Mouse (Mus musculus): ENCODE results near the gene Pak1. TPM values are rescaled to one million over a fixed set of nuclear protein-coding genes. Genes with fewer than 3 reads are reported as not detected.

Gene Pak1
- polyA plus RNA-seq, 1 experiment from 2014 or later, result 31.8 TPM

GRCm38 (mm10) chr7:97765181-97765962, 23.0 kb upstream of the Pak1 start:
- Histone ChIP-seq H3K27ac (no peak overlapping the region), H3K4me1 (0 out of 2 replicates have a peak, but pooled peaks cover 2% of the 10 kb centered on the region), H3K4me2 (no peak overlapping the region), H3K9me3 (no peaks in the 10 kb centered on the region), H3K36me3 (no peaks in the 10 kb centered on the region), H3K27me3 (no peaks in the 10 kb centered on the region), H3K9ac (no peak overlapping the region), H3K4me3 (no peak overlapping the region)
- ATAC-seq (ENCODE audit: insufficient number of reproducible peaks, insufficient read depth, low FRiP score, low TSS enrichment, low read depth), result no peak
- WGBS, result 86% methylated on average over 21 of the region's 21 CpGs

GRCm38 (mm10) chr7:97765963-97766347, 22.4 kb upstream of the Pak1 start:
- no peak overlapping the region for H3K4me3 ChIP-seq
- 80% methylated on average over 5 of the region's 5 CpGs for whole genome bisulfite sequencing

DNA sequence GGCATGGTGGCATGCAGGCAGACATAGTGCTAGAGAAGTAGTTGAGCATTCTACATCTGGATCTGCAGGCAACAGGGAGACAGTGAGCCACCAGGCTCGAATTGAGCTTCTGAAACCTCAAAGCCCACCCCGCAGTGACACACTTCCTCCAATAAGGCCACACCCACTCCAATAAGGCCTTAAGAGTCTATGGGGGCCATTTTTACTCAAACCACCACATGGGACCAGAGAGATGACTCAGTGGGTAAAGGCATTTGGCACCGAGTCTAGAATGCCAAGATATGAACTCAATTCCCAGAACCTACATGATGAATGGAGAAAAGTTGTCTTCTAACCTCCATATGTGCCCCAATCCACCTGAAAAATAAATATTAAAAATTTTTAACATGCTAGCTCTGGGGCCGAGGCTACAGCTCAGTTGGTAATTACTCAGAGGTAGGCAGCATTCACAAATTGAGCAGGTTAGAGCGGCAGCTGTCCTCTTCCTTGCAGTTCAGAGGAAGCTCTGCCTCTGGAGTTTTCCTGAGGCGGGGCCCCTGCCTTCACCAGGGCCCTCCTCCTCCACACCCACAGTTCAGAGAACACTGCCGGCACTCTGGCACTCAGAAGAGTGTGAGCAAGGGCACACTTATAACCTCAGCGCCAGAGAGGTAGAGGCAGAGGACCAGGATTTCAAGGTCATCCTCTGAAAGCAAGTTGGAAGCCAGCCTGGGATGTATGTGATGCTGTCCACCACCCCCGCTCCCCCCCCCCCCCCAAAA, 21.8 kb upstream of the Pak1 start:
- Histone ChIP-seq H3K4me2 (no peak overlapping the region), H3K9ac (no peak overlapping the region), H3K4me3 (no peak overlapping the region), H3K9me3 (no peaks in the 10 kb centered on the region), H3K36me3 (no peaks in the 10 kb centered on the region), H3K4me1 (0 out of 2 replicates have a peak, but pooled peaks cover 2% of the 10 kb centered on the region), H3K27me3 (no peaks in the 10 kb centered on the region), H3K27ac (no peak overlapping the region)
- ATAC-seq (ENCODE audit: insufficient number of reproducible peaks, insufficient read depth, low FRiP score, low TSS enrichment, low read depth), result no peak
- WGBS, result 78% methylated on average over 9 of the region's 9 CpGs

More at GRCm38 (mm10) chr7:97765963-97766347, 22.4 kb upstream of the Pak1 start:
- H3K4me2 ChIP-seq, result no peak overlapping the region
- 0 out of 2 replicates have a peak, but pooled peaks cover 2% of the 10 kb centered on the region for H3K4me1 ChIP-seq
- no peak overlapping the region for H3K9ac ChIP-seq
- no peaks in the 10 kb centered on the region for H3K9me3 ChIP-seq
- no peak for ATAC-seq (ENCODE audit: insufficient number of reproducible peaks, insufficient read depth, low FRiP score, low TSS enrichment, low read depth)
- no peaks in the 10 kb centered on the region for H3K27me3 ChIP-seq
- H3K36me3 ChIP-seq, result no peaks in the 10 kb centered on the region
- H3K27ac ChIP-seq, result no peak overlapping the region

DNA sequence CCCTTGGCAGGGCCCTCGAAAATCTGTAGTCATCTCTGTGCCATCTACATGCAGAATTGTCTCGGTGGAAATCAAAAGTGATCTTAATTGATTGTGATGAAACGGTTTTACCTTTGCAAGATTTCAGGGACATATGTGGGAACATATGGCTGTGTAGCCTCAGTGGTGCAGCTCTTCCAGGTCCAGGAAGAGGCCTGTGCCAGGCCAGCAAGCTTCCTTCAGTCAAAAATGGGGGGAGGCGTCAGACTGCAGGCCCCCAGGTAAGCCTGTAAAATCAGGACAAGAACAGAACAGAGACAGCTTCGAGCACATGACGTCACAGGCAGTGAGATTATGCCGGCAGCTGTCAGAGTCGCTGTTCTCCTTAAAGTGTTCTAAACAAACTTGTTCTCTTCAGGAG, 20.5 kb upstream of the Pak1 start:
- no peaks in the 10 kb centered on the region for H3K27me3 ChIP-seq
- H3K4me1 ChIP-seq, result no peaks in the 10 kb centered on the region
- no peaks in the 10 kb centered on the region for H3K36me3 ChIP-seq
- no peak overlapping the region for H3K4me3 ChIP-seq
- H3K9me3 ChIP-seq, result no peaks in the 10 kb centered on the region
- H3K9ac ChIP-seq, result no peak overlapping the region
- 75% methylated on average over 8 of the region's 8 CpGs for WGBS
- ATAC-seq (ENCODE audit: insufficient number of reproducible peaks, insufficient read depth, low FRiP score, low TSS enrichment, low read depth), result no peak
- no peak overlapping the region for H3K4me2 ChIP-seq
- H3K27ac ChIP-seq, result no peak overlapping the region

GRCm38 (mm10) chr7:97769020-97769419, 19.3 kb upstream of the Pak1 start:
- Histone ChIP-seq H3K27me3 (no peaks in the 10 kb centered on the region), H3K9me3 (no peaks in the 10 kb centered on the region), H3K36me3 (no peaks in the 10 kb centered on the region), H3K4me2 (no peak overlapping the region), H3K4me3 (no peak overlapping the region), H3K4me1 (no peaks in the 10 kb centered on the region), H3K9ac (no peak overlapping the region), H3K27ac (no peak overlapping the region)
- ATAC-seq (ENCODE audit: insufficient number of reproducible peaks, insufficient read depth, low FRiP score, low TSS enrichment, low read depth), result no peak
- WGBS, result 72% methylated on average over 4 of the region's 4 CpGs

DNA sequence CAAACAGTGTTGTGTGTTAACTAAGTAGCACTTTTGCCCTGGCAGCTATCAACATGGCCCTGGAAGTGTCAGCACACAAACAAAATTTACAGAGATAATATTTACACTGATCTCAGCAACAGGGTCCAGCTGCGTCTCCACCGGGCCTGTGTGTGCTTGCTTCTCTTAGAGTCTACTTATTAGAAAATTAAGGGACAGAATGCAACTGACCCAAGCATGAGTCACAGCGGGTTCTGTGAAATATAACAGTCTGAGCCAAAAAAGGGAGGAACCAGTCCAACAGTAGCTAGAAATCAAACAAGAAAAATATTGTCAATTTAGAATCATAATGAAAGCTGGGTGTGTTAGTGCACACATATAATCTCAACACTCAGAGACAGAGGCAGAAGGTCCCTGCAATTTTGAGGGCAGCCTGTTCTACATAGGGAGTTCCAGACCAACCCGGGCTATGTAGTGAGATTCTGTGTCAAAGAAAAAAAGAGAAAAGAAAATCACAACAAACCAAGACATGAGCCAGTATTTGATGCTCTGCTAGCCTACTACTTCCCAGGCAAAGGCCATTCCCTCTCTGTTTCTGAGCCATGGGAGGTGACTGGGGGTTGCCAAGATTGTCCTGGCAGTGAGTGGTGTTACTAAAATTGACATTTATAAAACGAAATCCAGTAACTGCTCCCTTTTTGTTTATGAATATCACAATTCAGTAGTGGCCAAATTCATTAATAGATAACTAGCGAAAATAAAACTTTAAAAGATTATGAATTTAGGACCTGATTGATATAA, 17.3 kb upstream of the Pak1 start:
- WGBS, result 81% methylated on average over 6 of the region's 6 CpGs
- no peak overlapping the region for H3K27ac ChIP-seq
- no peak overlapping the region for H3K4me3 ChIP-seq
- no peaks in the 10 kb centered on the region for H3K9me3 ChIP-seq
- no peaks in the 10 kb centered on the region for H3K36me3 ChIP-seq
- H3K27me3 ChIP-seq, result no peaks in the 10 kb centered on the region
- H3K4me1 ChIP-seq, result no peaks in the 10 kb centered on the region
- H3K9ac ChIP-seq, result no peak overlapping the region
- no peak overlapping the region for H3K4me2 ChIP-seq
- ATAC-seq (ENCODE audit: insufficient number of reproducible peaks, insufficient read depth, low FRiP score, low TSS enrichment, low read depth), result no peak

- H3K27me3 ChIP-seq, result no peaks in the 10 kb centered on the region
- H3K4me2 ChIP-seq, result no peak overlapping the region
- 37% methylated on average over 3 of the region's 3 CpGs for WGBS
- no peaks in the 10 kb centered on the region for H3K4me1 ChIP-seq
- no peak overlapping the region for H3K4me3 ChIP-seq
- ATAC-seq (ENCODE audit: insufficient number of reproducible peaks, insufficient read depth, low FRiP score, low TSS enrichment, low read depth), result no peak
- H3K36me3 ChIP-seq, result no peaks in the 10 kb centered on the region
- H3K27ac ChIP-seq, result no peak overlapping the region
- H3K9ac ChIP-seq, result no peak overlapping the region
- 0 out of 2 replicates have a peak, but pooled peaks cover 4% of the 10 kb centered on the region for H3K9me3 ChIP-seq
Measured at GRCm38 (mm10) chr7:97775380-97775779, 13.0 kb upstream of the Pak1 start.

GRCm38 (mm10) chr7:97775923-97776322, 12.4 kb upstream of the Pak1 start:
- Histone ChIP-seq H3K27ac (no peak overlapping the region), H3K4me3 (no peak overlapping the region), H3K4me1 (no peaks in the 10 kb centered on the region), H3K9me3 (0 out of 2 replicates have a peak, but pooled peaks cover 4% of the 10 kb centered on the region), H3K36me3 (no peaks in the 10 kb centered on the region), H3K4me2 (no peak overlapping the region), H3K9ac (no peak overlapping the region), H3K27me3 (no peaks in the 10 kb centered on the region)
- 76% methylated on average over 2 of the region's 2 CpGs for WGBS
- no peak for ATAC-seq (ENCODE audit: insufficient number of reproducible peaks, insufficient read depth, low FRiP score, low TSS enrichment, low read depth)

DNA sequence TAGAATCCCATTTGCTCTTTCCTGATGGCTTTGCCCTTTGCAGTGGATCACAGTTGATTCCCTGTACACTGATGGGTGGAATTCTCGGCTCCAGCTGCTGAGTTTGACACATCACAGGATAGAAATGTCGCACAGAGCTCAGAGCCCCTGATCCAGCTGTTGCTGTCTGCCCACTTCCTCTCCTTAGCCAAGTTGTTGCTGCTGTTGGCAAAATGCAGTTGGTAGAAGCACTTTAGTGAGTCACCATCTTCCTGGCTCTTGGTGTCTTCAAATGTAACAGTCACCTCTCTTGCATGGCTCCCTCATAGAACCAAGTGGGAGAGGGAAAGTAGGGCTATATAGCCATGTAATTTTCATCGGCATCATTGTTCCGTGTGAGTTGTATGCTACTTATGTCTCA, 11.2 kb upstream of the Pak1 start:
- H3K9ac ChIP-seq, result no peak overlapping the region
- no peak overlapping the region for H3K27ac ChIP-seq
- no peak for ATAC-seq (ENCODE audit: insufficient number of reproducible peaks, insufficient read depth, low FRiP score, low TSS enrichment, low read depth)
- no peaks in the 10 kb centered on the region for H3K27me3 ChIP-seq
- no peaks in the 10 kb centered on the region for H3K4me1 ChIP-seq
- no peak overlapping the region for H3K4me2 ChIP-seq
- no peaks in the 10 kb centered on the region for H3K36me3 ChIP-seq
- H3K9me3 ChIP-seq, result 0 out of 2 replicates have a peak, but pooled peaks cover 4% of the 10 kb centered on the region
- no peak overlapping the region for H3K4me3 ChIP-seq
- WGBS, result 89% methylated on average over 4 of the region's 4 CpGs

GRCm38 (mm10) chr7:97780222-97780621, 8.1 kb upstream of the Pak1 start:
- H3K9me3 ChIP-seq, result 0 out of 2 replicates have a peak, but pooled peaks cover 4% of the 10 kb centered on the region
- WGBS, result 87% methylated on average over 1 of the region's 1 CpGs
- H3K36me3 ChIP-seq, result no peaks in the 10 kb centered on the region
- no peak for ATAC-seq (ENCODE audit: insufficient number of reproducible peaks, insufficient read depth, low FRiP score, low TSS enrichment, low read depth)
- no peak overlapping the region for H3K4me3 ChIP-seq
- H3K9ac ChIP-seq, result no peak overlapping the region
- no peaks in the 10 kb centered on the region for H3K4me1 ChIP-seq
- H3K4me2 ChIP-seq, result no peak overlapping the region
- H3K27ac ChIP-seq, result no peak overlapping the region
- H3K27me3 ChIP-seq, result 0 out of 2 replicates have a peak, but pooled peaks cover 4% of the 10 kb centered on the region

- ATAC-seq (ENCODE audit: insufficient number of reproducible peaks, insufficient read depth, low FRiP score, low TSS enrichment, low read depth), result no peak
- no peaks in the 10 kb centered on the region for H3K4me1 ChIP-seq
- H3K36me3 ChIP-seq, result no peaks in the 10 kb centered on the region
- H3K4me3 ChIP-seq, result no peak overlapping the region
- H3K9me3 ChIP-seq, result 0 out of 2 replicates have a peak, but pooled peaks cover 4% of the 10 kb centered on the region
- no peak overlapping the region for H3K4me2 ChIP-seq
- H3K27ac ChIP-seq, result no peak overlapping the region
- H3K27me3 ChIP-seq, result peaks cover 9% of the 10 kb centered on the region
- no peak overlapping the region for H3K9ac ChIP-seq
- WGBS, result 80% methylated on average over 1 of the region's 1 CpGs
Measured at GRCm38 (mm10) chr7:97780815-97781214, 7.5 kb upstream of the Pak1 start.

Measured in embryonic facial prominence, embryonic 13.5 days (tissue).